Mouse (Mus musculus) lung, adult 2 months (tissue): Measurements from ENCODE around the gene As3mt.

Experiments
- CTCF ChIP-seq: fragments of 200-500 bp; IDR thresholded peaks from 2 replicates; pipeline ENCODE4 v1.5.1; 2011; ENCODE audit warnings: mild to moderate bottlenecking, low read length, control low read depth; ENCODE audit not compliant: insufficient read depth
- POLR2A ChIP-seq: fragments of 200-500 bp; IDR thresholded peaks from 2 replicates; pipeline ENCODE4 v1.6.1; 2011; ENCODE audit warnings: low read depth, mild to moderate bottlenecking, control low read depth, low read length, borderline replicate concordance; ENCODE audit errors: extremely low read depth

DNA sequence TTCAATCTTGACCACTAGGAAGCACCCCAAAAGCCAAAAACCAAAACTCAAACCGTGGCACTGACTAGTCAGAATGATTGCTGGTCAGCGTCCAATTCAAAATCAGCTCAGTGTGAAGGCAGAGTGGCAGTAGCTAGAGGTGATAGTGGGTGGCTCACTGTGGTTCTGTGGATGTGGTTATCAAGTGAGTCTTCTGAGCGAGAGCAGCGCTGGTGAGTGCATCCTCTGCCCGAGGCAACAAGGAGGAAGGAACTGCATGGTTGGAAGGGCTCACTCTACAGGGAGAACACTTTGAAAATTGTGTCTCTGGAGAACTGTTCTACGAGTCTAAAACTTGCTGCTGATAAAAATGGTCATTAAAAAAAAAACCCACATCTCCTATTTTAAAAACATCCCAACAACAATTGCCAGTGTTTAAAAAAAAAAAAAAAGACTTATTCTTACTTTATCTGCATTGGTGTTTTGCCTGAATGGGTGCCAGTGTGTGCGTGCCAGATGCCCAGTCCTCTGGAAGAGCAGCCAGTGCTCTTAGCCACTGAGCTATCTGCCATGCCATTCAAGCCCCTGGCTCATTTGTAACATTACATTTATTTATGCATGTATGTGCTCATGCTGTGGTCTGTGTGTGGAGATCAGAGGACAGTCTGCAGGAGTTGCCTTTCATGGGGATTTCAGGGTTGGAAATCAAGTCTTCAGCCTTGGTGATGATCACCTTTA, 1.3 kb upstream of the As3mt start:
- TF ChIP-seq CTCF, result no peak
- TF ChIP-seq POLR2A, result no peak
